Mouse (Mus musculus) heart, postnatal 4 days (tissue): ENCODE data around the gene 1700025B11Rik. TPM values are rescaled to one million over a fixed set of nuclear protein-coding genes. Genes with fewer than 3 reads are reported as not detected.
"Not testable (repeated sequence)": the region's sequence is repeated elsewhere in the genome, so short reads cannot be mapped to it uniquely, and the experiment has no call there.

Experiments
- DNase-seq: peaks from one replicate; pipeline ENCODE4 v3.0.0; 2021
- total RNA-seq, 2 experiments: library from RNA; stranded (reverse); gene quantifications; 2 replicates each; pipeline ENCODE4 v1.2.3; 2021

The 1700025B11Rik gene
- not detected for total RNA-seq

DNA sequence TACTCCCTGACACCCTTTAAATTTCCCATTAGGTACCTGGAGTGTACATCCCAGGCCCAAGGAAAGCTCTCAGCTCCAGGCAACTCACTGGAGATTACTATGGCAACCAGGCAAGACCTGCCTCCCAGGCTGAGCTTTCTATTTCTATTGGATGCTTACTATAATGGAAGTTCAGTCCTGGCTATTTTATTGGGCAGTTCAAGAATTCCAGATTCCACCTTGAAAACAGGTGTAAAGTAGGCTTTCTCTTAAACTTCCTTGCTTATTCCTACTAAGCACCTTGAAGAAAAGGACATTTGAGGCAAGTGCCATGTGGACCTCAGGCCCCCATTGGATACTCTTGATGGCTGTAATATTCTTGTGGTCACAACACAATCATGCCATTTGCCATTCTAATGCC lies at the start of gene 1700025B11Rik:
Gene 1700025B11Rik (minus strand): TSS at position 101 of the 400 bp plus-strand sequence.
- no peak for DNase-seq

- DNase-seq, result no peak
Observed at GRCm38 (mm10) chr15:77606069-77606468, 44.4 kb upstream of the 1700025B11Rik start.

- no peak for DNase-seq
Observed at GRCm38 (mm10) chr15:77598958-77599357, 37.3 kb upstream of the 1700025B11Rik start, which contains the start of gene Gm36245. Gene Gm36245 (plus strand): TSS chr15:77599258.

GRCm38 (mm10) chr15:77598429-77598828 lies 36.7 kb upstream of the 1700025B11Rik start:
- DNase-seq, result no peak

- DNase-seq, result no peak
Observed at GRCm38 (mm10) chr15:77595961-77596360, 34.3 kb upstream of the 1700025B11Rik start, which contains the start of gene Apol10b. Gene Apol10b (minus strand): TSS chr15:77596125.

DNA sequence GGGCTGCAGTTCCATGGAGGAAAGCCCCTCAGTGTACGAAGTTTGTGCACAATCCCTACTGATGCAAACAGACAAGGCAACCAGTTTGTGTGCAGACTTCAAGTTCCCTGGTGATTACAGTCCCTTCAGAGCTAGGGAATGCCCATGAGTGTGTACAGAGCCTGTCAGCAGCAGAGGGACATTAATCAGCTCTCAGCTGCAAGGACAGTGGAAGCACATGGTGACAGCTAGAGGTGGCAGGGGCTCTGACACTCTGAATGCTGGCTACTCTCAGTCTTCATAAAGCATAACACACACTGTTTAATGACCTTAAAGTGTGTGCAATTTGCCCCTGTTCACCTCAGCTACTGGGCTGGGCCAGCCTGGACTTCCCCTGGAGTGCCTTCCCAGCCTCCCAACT lies 31.9 kb upstream of the 1700025B11Rik start:
- no peak for DNase-seq

GRCm38 (mm10) chr15:77590881-77591280 lies 29.2 kb upstream of the 1700025B11Rik start:
- DNase-seq, result no peak

GRCm38 (mm10) chr15:77588981-77589380 lies 27.3 kb upstream of the 1700025B11Rik start:
- no peak for DNase-seq

GRCm38 (mm10) chr15:77587026-77587425 lies 25.3 kb upstream of the 1700025B11Rik start:
- peak; percentile 51 for DNase-seq

- DNase-seq, result peak; percentile 67
Observed at GRCm38 (mm10) chr15:77581681-77582080, 20.0 kb upstream of the 1700025B11Rik start.

DNA sequence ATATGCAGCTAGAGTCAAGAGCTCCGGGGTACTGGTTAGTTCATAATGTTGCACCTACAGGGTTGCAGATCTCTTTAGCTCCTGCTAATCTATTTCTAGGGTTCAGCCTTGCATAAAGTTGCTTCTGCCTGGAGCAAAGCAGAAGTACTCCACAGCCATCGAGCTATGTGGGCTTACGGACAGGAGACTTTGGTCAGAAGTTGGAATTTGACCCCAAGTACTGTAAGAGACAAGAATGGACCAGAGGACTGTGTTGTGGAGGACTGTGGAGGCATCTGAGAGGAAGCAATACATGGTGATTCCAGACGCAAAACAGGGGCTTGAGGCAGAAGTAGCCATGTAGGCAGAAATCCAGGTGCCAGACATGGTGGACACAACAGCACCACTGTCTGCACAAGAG lies 17.6 kb upstream of the 1700025B11Rik start:
- no peak for DNase-seq

DNA sequence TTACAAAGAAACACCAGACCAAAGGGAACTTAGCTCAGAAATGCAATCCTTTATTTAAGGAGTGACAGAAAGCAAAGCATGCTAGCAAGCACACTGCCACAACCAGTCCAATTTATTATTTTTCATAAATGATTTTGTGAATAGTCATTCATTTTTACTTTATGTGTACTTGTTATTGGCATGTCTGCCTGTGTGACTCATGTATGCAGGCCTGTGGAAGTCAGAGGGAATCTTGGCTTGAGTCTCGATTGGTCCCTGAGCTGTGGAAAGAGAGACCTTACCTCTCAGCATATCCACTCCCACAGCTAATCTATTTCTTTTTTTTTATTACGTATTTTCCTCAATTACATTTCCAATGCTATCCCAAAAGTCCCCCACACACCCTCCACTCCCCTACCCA lies 17.1 kb upstream of the 1700025B11Rik start:
- DNase-seq, result no peak

DNA sequence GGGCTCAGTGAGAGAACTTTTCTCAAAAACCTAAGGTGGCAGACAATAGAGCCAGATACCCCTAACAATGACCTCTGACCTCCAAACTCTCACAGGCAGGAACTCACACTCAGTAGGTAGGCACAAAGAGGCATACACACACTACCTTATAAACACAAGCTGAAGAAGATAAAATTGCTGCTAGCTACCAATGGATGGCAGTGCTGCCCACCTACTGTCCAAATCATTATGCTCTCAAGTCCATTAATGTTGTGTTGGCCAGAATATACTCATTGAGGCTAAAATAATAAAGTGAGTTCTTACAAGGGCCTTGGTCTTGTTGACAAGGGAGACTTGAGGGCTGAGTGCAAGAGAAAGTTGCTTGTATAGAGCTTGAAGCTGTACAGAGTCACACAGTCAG lies 1.5 kb upstream of the 1700025B11Rik start:
- no peak for DNase-seq

GRCm38 (mm10) chr15:77539221-77539620 lies 22.5 kb downstream of the 1700025B11Rik start:
- not testable (repeated sequence) for DNase-seq

- no peak for DNase-seq
Observed at GRCm38 (mm10) chr15:77533216-77533615, 28.5 kb downstream of the 1700025B11Rik start, which contains the start of gene Apol7c. Gene Apol7c (minus strand): TSS chr15:77533316.

- DNase-seq, result peak; percentile 82
Observed at GRCm38 (mm10) chr15:77523186-77523843, 38.4 kb downstream of the 1700025B11Rik start.

DNA sequence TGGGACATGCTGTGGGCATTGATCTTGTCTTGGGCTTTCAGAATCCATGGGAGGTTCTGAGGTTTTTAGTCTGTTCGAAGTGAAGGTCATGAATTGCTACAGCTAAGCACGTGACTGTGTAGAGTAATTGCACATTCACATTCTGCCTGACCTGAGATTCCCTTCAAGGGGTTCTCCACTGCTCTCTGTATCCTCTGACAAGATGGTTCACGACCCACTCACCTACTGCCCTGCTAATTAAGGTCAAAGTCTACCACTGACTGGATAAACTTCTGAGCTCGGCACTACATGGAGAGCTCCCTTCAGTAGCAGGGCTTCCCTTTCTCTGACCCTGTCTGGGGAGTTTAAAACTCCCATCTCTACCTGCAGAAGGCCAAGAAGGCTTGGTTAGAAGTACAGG lies 41.1 kb downstream of the 1700025B11Rik start:
- DNase-seq, result not testable (repeated sequence)

Other genes with a start within 250 kb of the 1700025B11Rik start
- under 1 TPM in 1 of 2 experiments, not detected in 1; 0.12 TPM for gene Apol7a, start 162.8 kb downstream of the 1700025B11Rik start, total RNA-seq
- gene Apol9a, start 150.8 kb downstream of the 1700025B11Rik start, total RNA-seq, result under 1 TPM; 0.21 to 0.23 TPM
- not detected for gene Apol7b, start 114.4 kb downstream of the 1700025B11Rik start, total RNA-seq
- gene Apol10a, start 84.8 kb downstream of the 1700025B11Rik start, total RNA-seq, result not detected
- not detected for gene Apol11a, start 53.6 kb downstream of the 1700025B11Rik start, total RNA-seq
- not detected for gene Apol7c, start 28.6 kb downstream of the 1700025B11Rik start, total RNA-seq
- gene Apol10b, start 34.2 kb upstream of the 1700025B11Rik start, total RNA-seq, result not detected
- gene Gm36245, start 37.4 kb upstream of the 1700025B11Rik start, total RNA-seq, result not detected
- under 1 TPM; 0.29 to 0.41 TPM for gene Apol11b, start 81.4 kb upstream of the 1700025B11Rik start, total RNA-seq
- under 1 TPM in 1 of 2 experiments, not detected in 1; 0.12 TPM for gene Apol7e, start 137.0 kb upstream of the 1700025B11Rik start, total RNA-seq
- gene Apol9b, start 167.1 kb upstream of the 1700025B11Rik start, total RNA-seq, result under 1 TPM in 1 of 2 experiments, not detected in 1; 0.41 TPM
- gene Apol8, start 195.1 kb upstream of the 1700025B11Rik start, total RNA-seq, result under 1 TPM; 0.17 to 0.38 TPM